Mouse (Mus musculus): ENCODE data around the gene Exosc5.

Gene Exosc5

DNA sequence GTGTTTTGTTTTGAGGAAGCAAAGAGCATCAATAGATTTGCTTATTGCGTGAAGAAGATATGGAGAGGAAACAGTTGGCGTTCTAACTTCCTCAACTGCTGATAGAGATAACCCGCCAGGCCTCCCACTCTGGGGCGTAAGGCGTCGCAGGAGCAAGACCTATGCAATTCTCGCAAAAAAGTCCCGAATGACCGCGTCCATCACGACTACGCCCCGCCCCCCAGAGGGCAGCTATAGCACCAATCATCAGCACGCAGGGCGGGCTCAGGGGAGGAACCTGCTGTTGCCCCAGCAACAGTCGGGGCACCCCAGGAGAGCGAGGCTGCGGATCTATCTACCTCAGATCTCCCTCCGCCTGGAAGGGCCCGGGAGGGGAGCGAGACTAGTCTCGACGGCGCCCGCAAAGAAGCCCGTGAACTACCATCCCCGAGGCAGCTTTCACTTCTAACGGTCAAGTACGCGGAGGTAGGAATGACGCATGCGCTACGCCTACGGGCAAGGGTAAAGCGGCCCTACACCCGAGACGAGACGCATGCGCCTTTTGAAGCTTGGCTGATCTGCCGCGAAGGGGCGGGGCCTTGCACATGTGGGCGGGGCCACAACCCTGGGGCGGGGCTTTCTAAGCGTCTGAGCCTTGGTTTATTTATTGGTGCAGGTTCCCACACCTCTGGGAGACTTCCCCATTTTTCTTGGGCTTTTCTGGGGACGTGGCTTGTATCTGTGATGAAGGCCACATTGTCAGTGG lies 21.7 kb downstream of the Exosc5 start, which contains the start of gene B9d2:
Gene B9d2, plus strand, starts transcription at position 267 of the 745 bp plus-strand sequence.
- DNase-seq (ENCODE audit: low read depth): peak; percentile 100

DNA sequence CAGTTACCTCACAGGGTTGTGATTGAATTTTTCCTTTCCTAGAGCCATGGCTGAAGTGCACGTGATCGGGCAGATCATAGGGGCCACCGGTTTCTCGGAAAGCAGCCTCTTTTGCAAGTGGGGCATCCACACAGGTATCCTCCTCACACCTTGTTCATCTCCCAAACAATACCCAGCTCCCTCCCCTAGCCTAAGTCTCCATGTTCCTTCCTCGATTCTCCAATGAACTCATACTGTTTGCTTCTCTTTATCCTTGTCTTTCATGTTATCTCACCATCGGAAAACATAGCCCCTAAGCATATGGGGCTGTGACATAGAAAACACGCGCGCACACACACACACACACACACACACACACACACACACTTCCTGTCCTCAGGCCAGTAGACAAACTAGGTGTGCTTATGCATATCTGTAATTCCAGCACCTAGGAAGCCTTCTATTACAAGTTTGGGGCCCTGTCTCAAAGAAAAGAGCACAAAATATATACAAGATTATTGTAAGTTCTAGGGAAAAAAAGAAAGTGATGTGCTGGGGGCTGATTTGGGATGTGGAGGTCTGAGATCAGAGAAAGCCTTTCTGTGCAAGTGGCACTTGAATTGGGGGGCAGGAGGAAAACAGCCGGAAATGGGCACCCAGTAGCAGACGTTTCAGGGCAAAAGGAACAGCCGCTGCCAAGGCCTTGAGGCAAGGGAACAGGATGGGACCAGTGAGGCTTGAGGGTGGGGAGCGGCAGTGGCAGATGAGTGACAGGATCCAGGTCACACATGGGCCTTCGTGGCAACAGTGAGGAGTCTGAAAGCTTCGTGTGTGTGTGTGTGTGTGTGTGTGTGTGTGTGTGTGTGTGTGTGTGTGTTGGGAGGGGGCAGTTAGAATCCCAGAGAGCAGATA lies 22.6 kb downstream of the Exosc5 start:
- DNase-seq (ENCODE audit: low read depth): peak; percentile 79

DNA sequence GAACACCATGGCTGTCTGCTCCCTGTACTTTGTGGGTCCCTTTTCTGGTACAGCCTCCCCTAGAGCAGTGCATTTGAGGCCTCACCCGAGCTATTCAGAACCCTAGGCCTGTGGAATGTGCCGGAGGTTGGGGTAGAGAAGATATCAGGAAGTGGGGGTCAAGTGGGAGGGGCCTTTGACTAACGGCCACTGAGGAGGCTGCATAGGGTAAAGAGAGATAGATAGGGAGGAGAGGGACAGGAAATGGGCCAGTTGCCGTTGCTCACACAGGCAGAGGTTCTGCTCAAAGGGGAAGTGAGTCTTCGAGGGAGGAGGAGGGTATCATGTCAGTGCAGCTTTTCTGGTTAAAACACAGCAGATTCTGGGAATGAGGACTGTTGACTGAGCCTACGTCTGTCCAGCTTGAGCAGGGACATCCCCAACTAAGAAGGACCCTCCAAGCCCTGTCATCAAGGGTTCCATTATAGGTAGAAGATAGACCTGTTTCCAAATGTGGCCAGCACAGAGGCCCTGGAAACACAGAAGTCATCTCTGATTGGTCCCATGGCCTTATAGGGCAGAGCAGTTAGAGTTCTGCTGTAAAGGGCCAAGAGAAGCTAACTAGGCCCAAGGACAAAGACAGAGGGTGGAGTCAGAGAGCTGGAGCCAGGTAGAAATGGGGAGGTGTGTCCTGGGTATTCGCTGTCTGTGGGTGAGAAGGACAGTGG lies 24.7 kb downstream of the Exosc5 start:
- DNase-seq (ENCODE audit: low read depth): peak; percentile 98

DNA sequence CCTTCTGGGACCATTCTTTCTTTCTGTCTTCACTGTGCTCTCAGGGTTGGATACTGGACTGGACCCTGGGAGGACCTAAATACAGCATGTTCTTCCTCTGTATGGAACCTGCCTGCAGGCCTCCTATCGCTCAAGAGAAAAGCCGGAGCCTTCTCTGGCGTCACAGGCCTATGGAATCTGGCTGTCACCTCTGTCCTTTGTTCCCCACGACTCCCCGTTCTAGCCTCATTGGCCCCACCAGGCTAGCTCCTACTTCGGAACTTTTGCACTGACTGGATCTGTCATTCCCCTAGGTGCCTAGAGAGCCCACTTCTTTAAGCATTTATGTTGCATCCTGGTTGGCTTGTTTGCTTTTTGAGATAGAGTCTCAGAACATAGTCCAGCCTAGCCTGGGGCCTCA lies 25.7 kb downstream of the Exosc5 start:
- DNase-seq (ENCODE audit: low read depth): no peak

DNA sequence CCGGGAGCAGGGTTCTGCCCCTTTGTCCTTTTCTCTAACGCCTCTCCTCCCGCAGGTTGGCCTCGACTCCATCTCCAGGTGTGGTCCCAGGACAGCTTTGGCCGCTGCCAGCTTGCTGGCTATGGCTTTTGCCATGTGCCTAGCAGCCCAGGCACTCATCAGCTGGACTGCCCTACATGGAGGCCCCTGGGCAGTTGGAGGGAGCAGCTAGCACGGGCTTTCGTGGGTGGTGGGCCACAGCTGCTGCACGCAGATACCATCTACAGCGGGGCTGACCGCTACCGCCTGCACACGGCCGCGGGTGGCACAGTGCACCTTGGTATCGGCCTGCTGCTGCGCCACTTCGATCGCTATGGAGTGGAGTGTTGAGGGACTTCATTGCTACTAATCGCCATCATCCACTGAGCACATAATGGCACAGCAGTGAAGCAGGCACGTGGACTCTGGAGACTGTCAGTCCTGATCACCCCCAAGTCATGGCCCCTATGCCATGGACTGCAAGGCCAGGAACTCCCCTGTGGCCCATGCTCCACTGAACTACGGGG lies 27.0 kb downstream of the Exosc5 start:
- no peak for DNase-seq (ENCODE audit: low read depth)

DNA sequence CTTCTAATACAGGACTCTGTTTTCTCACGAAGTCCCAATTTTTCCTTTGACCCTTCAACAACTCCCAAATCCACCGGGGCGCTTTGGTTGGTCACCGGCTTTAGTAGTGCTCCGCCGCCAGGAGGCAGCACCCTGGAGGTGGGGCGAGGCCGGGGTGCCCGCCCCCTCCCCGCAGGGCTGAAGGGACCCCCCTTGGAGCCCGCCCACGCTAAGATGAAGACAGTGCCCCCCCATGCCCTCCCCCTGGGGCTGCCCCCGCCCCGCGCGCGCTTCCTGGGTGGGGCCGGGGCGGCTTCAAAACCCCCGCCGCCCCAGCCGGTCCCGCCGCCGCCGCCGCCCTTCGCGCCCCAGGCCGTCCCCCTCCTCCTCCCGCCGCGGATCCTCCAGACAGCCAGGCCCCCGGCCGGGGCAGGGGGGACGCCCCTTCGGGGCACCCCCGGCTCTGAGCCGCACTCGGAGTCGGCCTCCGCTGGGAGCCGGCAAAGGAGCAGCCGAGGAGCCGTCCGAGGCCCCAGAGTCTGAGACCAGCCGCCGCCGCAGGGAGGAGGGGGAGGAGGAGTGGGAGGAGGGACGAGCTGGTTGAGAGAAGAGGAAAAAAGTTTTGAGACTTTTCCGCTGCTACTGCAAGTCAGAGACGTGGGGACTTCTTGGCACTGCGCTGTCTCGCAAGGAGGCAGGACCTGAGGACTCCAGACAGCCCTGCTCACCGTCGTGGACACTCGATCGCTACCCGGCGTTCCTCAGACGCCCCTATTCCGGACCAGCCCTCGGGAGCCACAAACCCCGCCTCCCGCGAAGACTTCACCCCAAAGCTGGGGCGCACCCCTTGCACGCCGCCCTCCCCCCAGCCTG lies 27.9 kb downstream of the Exosc5 start, which contains the start of gene Tgfb1:
Gene Tgfb1, plus strand, starts transcription at position 323 of the 852 bp plus-strand sequence.
- DNase-seq (ENCODE audit: low read depth): peak; percentile 91

DNA sequence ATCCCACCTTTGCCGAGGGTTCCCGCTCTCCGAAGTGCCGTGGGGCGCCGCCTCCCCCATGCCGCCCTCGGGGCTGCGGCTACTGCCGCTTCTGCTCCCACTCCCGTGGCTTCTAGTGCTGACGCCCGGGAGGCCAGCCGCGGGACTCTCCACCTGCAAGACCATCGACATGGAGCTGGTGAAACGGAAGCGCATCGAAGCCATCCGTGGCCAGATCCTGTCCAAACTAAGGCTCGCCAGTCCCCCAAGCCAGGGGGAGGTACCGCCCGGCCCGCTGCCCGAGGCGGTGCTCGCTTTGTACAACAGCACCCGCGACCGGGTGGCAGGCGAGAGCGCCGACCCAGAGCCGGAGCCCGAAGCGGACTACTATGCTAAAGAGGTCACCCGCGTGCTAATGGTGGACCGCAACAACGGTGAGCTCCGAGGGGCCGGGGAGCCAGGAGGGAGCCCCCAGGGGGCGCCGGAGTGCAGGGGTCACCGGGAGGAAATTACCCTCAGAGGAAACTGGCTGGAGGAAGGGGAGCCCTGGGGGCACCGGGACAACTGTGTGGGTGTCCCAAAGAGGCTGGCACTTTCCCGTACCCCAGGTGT lies 28.9 kb downstream of the Exosc5 start:
- peak; percentile 59 for DNase-seq (ENCODE audit: low read depth)

DNA sequence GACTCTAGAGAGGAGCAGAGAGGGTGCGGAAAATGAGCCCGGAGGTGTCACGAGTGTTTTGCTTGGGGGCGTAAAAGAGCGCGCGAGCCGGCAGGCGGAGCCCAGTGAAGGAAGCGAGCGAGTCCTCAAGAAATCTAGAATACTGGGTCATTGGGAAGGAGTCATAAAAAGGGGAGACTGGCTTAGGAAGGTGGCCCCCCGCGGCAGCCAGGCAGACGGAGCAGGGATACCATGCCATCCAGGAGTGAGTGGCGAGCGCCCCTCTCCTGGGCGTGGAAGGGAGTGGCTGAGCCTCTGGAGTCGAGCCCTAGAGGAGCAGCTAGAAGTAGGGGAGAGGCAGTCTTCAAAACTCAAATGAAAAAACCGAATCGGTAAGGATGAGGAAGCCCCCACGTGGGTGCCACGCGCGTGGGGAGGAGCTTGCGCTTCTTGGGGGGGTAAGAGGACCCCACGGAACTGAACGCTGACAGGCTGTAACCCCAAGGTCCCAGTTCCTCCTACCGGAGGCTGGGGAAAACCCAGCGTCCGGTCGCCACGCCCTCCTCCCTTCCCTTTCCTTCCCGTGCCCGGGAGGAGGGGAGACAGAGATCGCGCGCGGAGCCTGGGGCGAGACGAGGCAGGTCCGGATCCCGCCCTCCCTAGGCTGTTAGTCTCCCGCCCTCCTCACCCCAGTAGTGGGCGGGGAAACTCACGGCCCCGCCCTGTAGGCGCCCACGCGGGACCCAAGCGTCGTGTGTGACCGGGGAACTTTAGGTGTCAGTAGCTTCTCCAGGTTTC lies 30.0 kb downstream of the Exosc5 start:
- peak; percentile 97 for DNase-seq (ENCODE audit: low read depth)

DNA sequence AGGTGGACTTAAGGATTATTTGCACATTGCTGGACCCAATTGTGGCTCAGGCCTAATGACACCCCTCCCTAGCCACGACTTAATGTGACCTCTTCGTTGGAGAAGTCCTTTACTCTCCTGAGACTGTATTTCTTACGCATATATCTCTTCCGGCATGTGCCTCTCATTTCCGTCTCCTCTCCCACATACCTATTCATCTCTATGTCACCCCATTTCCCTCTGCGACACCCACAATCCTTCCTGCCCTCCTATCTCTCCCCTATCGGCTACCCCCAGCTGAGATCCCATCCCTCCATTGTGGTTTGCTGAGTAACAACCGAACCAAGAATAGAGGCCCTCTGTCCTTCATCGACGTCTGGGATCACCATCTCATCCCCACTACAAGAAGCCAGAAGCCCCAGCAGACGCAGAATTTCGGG lies 30.6 kb downstream of the Exosc5 start:
- peak; percentile 96 for DNase-seq (ENCODE audit: low read depth)

DNA sequence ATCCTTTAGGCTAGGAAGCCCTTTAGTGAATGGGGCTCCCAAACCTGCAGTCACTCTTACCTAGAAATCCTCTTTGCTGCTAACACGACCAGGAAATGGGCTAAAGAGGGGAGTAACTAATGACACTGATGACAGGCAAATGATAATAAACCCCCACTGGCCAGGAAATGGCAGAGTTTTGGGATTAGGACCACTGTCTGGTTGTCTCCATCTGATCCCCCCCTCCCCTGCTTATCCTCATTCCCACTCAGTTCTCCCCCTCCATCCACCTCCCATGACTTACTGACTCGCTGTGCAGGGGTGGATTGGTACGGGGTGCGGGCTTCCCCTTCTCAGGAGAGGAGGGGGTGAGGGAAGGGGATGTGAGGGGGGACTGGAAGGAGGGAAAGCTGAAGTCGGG lies 31.1 kb downstream of the Exosc5 start:
- no peak for DNase-seq (ENCODE audit: low read depth)

DNA sequence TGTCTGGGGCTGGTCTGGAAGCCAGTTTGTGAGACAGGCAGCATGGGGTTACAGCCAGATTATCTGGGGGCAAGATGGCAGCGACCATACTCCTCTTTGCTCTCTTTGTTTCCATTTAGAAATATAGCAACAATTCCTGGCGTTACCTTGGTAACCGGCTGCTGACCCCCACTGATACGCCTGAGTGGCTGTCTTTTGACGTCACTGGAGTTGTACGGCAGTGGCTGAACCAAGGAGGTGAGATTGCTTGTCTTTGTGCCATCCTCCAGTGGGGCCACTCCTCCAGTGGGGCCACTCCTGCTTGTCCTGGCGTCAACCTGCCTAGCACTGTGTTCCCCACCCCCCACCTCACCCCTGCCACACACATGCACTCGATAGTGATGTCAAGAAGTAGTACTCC lies 35.1 kb downstream of the Exosc5 start:
- DNase-seq (ENCODE audit: low read depth): no peak

DNA sequence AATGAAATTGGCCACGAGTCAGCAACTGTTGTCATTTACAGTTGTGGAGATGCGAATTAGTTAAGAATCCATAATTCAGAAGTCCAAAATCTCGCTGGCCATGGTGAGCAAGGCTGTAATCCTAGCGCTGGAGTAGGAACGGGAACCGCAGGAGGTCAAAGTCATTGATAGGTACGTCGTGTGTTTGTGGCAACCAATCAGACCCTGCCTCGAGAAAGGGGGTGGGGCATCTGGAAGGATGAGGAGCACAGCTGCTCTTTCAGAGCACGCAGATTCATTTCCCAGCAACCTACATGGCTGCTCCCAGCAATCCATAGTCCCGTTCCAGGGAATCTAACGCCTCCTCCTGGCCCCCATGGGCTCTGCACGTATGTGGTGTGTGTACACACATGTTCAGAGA lies 40.9 kb downstream of the Exosc5 start:
- no peak for DNase-seq (ENCODE audit: low read depth)

DNA sequence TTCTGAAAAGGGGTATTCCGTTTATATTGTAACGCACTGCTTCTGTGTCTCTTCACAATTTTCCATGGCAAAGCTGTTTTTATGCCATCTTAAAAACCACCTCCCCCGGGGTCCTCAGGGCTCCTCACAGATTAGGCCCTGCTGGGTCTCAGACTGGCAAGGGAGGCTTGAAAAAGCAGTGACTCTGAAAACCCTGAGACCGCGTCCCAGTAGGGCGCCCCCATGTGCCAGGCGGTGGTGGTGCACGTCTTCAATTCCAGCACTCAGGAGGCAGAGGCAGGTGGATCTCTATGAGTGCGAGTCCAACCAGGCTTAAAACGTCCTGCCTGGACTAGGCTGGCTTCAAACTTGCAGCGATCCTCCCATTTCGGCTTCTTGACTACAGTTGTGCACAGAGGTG lies 41.8 kb downstream of the Exosc5 start:
- no peak for DNase-seq (ENCODE audit: low read depth)

DNA sequence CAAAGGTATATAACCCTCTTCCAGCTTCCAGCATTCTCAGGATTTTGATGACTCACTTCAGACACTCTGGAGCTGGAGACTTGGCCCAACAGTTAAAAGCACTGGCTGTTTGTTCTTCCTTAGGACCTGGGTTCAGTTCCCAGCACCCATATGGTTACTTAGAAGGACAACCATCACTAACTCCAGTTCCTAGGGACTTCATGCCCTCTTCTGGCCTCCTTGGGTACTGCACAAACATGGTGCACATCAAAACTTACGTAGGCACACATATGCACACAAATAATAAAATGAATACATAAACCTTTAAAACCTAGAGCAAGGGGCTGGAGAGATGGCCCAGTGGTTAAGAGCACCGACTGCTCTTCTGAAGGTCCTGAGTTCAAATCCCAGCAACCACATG lies 43.4 kb downstream of the Exosc5 start:
- DNase-seq (ENCODE audit: low read depth): peak; percentile 62

DNA sequence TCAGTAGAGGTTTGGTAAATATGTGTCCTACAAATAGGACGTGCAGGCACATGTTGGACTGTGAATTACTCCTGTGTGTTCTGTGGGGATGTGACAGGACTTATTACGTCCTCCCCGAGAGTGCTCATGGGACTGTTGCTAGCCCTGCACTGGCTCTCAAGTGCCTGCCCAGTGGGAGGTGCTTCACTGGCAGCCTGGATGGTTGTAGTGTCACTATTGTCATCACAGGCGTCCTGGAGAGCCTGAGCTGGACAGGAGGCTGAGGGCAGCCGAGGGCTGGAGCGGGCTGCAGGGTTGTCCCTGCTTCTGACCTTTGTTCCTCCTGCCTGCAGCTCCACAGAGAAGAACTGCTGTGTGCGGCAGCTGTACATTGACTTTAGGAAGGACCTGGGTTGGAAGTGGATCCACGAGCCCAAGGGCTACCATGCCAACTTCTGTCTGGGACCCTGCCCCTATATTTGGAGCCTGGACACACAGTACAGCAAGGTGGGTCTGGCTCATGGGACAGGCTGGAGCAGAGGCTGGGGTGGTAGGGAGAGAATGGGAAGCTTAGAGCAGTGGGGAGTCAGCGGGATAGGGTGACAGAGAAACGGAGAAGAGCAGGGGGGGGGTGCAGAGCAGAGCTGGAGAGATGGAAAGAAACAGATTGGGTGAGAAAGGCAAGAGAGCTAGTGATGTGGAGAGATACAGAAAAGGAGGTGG lies 45.0 kb downstream of the Exosc5 start:
- no peak for DNase-seq (ENCODE audit: low read depth)

DNA sequence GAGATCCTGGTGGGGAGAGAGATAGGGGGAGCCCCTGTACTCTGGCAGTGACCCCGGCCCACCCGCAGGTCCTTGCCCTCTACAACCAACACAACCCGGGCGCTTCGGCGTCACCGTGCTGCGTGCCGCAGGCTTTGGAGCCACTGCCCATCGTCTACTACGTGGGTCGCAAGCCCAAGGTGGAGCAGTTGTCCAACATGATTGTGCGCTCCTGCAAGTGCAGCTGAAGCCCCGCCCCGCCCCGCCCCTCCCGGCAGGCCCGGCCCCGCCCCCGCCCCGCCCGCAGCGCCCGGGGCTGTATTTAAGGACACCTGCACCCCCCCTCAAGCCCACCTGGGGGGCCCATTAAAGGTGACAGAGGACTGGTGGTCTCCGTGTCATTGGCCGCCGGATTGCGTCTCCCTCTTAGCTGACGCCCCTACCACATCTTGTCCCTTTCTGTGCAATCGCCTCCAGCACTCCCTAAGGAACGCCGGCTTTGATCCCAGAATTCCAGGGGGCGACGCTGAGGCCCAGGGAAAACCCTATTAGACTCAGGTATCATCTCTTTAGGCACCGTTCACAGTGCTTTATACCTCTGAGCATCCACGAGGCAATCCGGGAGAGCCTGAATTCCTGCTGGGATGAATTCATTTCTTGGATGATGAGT lies 45.9 kb downstream of the Exosc5 start:
- no peak for DNase-seq (ENCODE audit: low read depth)

DNA sequence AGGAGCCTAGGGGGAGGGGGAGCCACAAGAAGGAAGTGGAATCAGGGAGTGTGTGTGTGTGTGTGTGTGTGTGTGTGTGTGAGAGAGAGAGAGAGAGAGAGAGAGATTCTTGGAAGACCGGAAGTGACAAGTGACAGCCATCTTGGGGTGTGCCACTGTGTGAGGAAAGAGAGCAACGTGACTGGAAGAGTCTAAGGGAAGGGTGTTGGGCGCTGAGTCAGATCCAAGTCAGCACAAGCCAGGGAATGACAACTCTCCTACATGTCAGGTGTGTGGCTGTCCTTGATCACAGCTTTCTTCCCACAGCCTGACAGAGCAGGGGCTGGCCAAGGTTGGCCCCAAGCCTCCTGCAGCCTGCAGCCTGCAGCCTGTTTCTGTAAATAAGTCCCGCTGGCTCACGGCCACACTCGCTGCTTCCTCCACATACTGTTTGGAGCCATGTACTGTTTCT lies 46.9 kb downstream of the Exosc5 start:
- no peak for DNase-seq (ENCODE audit: low read depth)

DNA sequence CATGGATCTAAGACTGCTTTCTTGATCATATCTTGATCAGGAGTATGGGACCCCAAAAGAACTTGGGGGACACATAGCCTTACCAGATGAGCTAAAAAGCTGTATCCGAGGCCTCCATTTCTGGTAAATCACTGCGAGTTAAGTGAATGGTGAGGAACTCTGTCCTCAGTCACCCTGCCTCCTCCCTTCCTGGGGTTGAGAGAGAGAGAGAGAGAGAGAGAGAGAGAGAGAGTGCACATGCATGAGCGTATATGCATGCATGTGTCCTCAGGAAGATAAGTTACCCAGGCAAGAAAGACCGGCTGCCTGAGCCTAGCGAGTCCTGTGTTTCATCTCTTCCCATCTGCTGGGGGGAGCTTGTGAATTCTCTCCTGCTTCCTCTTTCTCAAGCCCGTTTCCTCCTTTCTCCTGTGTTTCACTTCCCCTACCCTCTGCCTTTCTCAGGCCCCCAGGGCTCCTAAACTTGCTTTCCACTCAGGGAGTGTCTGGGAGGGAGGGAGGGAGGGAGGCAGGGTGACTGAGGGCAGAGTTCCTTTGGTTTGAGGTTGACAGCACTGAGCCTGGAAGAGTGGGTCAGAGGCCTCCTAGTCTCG lies 47.7 kb downstream of the Exosc5 start:
- no peak for DNase-seq (ENCODE audit: low read depth)

All from 416B (cell line).